Mouse (Mus musculus) splenic B cell, adult 2 months (primary cell): ENCODE measurements at regions not wholly inside any gene's neighbourhood (a gene's known extent, or its start where the extent isn't known, plus 50 kb on each side); places are given as distances from the start of the nearest gene placed in this dataset.

Experiments used
- DNase-seq: peaks from one replicate; pipeline ENCODE4 v3.0.0-alpha.2; 2011; ENCODE audit warnings: low read depth, low spot score
- H3K27me3 ChIP-seq: 2 replicates; pipeline ENCODE4 v1.6.1; 2012; ENCODE audit warnings: mild to moderate bottlenecking, low read length, moderate library complexity, mixed read lengths; ENCODE audit not compliant: control insufficient read depth, poor library complexity, insufficient read depth, severe bottlenecking
- H3K36me3 ChIP-seq: 2 replicates; pipeline ENCODE4 v1.6.1; 2012; ENCODE audit warnings: mild to moderate bottlenecking, low read length, moderate library complexity, mixed read lengths; ENCODE audit not compliant: control insufficient read depth, poor library complexity, insufficient read depth, severe bottlenecking

GRCm38 (mm10) chr13:99737271-99737670 is 163.6 kb downstream of the Cartpt start:
- no peaks in the 10 kb centered on the region for H3K36me3 ChIP-seq
- no peaks in the 10 kb centered on the region for H3K27me3 ChIP-seq
- DNase-seq, result no peak

GRCm38 (mm10) chr13:99729145-99729544 is 171.7 kb downstream of the Cartpt start:
- no peak for DNase-seq
- no peaks in the 10 kb centered on the region for H3K27me3 ChIP-seq
- H3K36me3 ChIP-seq, result no peaks in the 10 kb centered on the region

GRCm38 (mm10) chr13:99724245-99724644 is 176.6 kb downstream of the Cartpt start:
- DNase-seq, result no peak
- Histone ChIP-seq H3K27me3 (no peaks in the 10 kb centered on the region), H3K36me3 (no peaks in the 10 kb centered on the region)

- DNase-seq, result no peak
- H3K36me3 ChIP-seq, result no peaks in the 10 kb centered on the region
- no peaks in the 10 kb centered on the region for H3K27me3 ChIP-seq
Observed at GRCm38 (mm10) chr13:99723237-99723981, 177.5 kb downstream of the Cartpt start.

GRCm38 (mm10) chr13:99720566-99720965 is 180.3 kb downstream of the Cartpt start:
- Histone ChIP-seq H3K36me3 (no peaks in the 10 kb centered on the region), H3K27me3 (no peaks in the 10 kb centered on the region)
- no peak for DNase-seq

- DNase-seq, result no peak
- Histone ChIP-seq H3K27me3 (no peaks in the 10 kb centered on the region), H3K36me3 (no peaks in the 10 kb centered on the region)
Observed at GRCm38 (mm10) chr13:99696559-99696890, 180.2 kb upstream of the Map1b start.

- Histone ChIP-seq H3K27me3 (no peaks in the 10 kb centered on the region), H3K36me3 (no peaks in the 10 kb centered on the region)
- no peak for DNase-seq
Observed at GRCm38 (mm10) chr13:99695874-99696558, 179.7 kb upstream of the Map1b start.

- H3K27me3 ChIP-seq, result no peaks in the 10 kb centered on the region
- no peak for DNase-seq
Observed at GRCm38 (mm10) chr13:99679934-99680333, 163.6 kb upstream of the Map1b start.

GRCm38 (mm10) chr13:99679430-99679829 is 163.1 kb upstream of the Map1b start:
- no peak for DNase-seq

More at GRCm38 (mm10) chr13:99679934-99680333, 163.6 kb upstream of the Map1b start:
- no peaks in the 10 kb centered on the region for H3K36me3 ChIP-seq

GRCm38 (mm10) chr13:99676393-99676792 is 160.1 kb upstream of the Map1b start:
- Histone ChIP-seq H3K27me3 (no peaks in the 10 kb centered on the region), H3K36me3 (no peaks in the 10 kb centered on the region)
- DNase-seq, result no peak

More at GRCm38 (mm10) chr13:99679430-99679829, 163.1 kb upstream of the Map1b start:
- no peaks in the 10 kb centered on the region for H3K36me3 ChIP-seq
- no peaks in the 10 kb centered on the region for H3K27me3 ChIP-seq

GRCm38 (mm10) chr13:99675951-99676350 is 159.6 kb upstream of the Map1b start:
- no peak for DNase-seq

GRCm38 (mm10) chr13:99672714-99673113 is 156.4 kb upstream of the Map1b start:
- H3K36me3 ChIP-seq, result no peaks in the 10 kb centered on the region
- H3K27me3 ChIP-seq, result no peaks in the 10 kb centered on the region
- no peak for DNase-seq

More at GRCm38 (mm10) chr13:99675951-99676350, 159.6 kb upstream of the Map1b start:
- Histone ChIP-seq H3K27me3 (no peaks in the 10 kb centered on the region), H3K36me3 (no peaks in the 10 kb centered on the region)

GRCm38 (mm10) chr13:99671747-99672146 is 155.4 kb upstream of the Map1b start:
- Histone ChIP-seq H3K36me3 (no peaks in the 10 kb centered on the region), H3K27me3 (no peaks in the 10 kb centered on the region)
- no peak for DNase-seq

- H3K27me3 ChIP-seq, result no peaks in the 10 kb centered on the region
- no peaks in the 10 kb centered on the region for H3K36me3 ChIP-seq
- no peak for DNase-seq
Observed at GRCm38 (mm10) chr13:99669987-99670534, 153.7 kb upstream of the Map1b start.

GRCm38 (mm10) chr13:99668613-99669012 is 152.3 kb upstream of the Map1b start:
- DNase-seq, result no peak
- Histone ChIP-seq H3K36me3 (no peaks in the 10 kb centered on the region), H3K27me3 (no peaks in the 10 kb centered on the region)
